ENCODE assay signal across 15 mouse cellular contexts in genomic region chr13:36242261-36242660, GRCm38 (mm10).
DNase-seq lines count a peak whose midpoint lies in the region; ATAC-seq lines count a peak whose summit lies in the region.
"Had no signal": no experiment of that assay in that cellular context is flagged by ENCODE, and none has a peak within 500 bp of the region (broad histone marks: within the 10 kb centered on the region; RNA-seq: fewer than 3 reads in every experiment).

No protein-coding gene starts in this region.

- peak; percentile 30 to 37 for DNase-seq in heart, adult 18-20 months
- DNase-seq in kidney, adult 9 months: peak; percentile 20
- DNase-seq in kidney, postnatal 4 days: no peak
- peak; percentile 74 for DNase-seq in adrenal gland, postnatal 10 days
- DNase-seq in lung, postnatal 10 days: peak; percentile 44
- DNase-seq in embryo, embryonic 9.5 days (ENCODE audit: extremely low spot score): no peak
- DNase-seq: cerebellum, adult 8-10 months; layer of hippocampus, adult 9-11 months; thymus, adult 18-20 months had no signal

- 0 out of 2 replicates have a peak, but pooled peaks cover 2% of the 10 kb centered on the region for H3K36me3 ChIP-seq in heart, embryonic 12.5 days
- peaks cover 1% of the 10 kb centered on the region; the same call in 1 of the 2 replicates for H3K36me3 ChIP-seq in liver, embryonic 12.5 days
- H3K36me3 ChIP-seq: hindbrain, embryonic 15.5 days; midbrain, embryonic 12.5 days had no signal

- peaks cover 18% of the 10 kb centered on the region for H3K4me1 ChIP-seq in heart, embryonic 12.5 days (replicated peaks)
- H3K4me1 ChIP-seq in liver, embryonic 12.5 days: no peaks in the 10 kb centered on the region
- H3K4me1 ChIP-seq: forebrain, embryonic 13.5 days; hindbrain, embryonic 15.5 days; midbrain, embryonic 12.5 days had no signal

- no peak for ATAC-seq in heart, embryonic 12.5 days (ENCODE audit: insufficient number of reproducible peaks, low FRiP score)
- ATAC-seq in liver, embryonic 12.5 days: no peak
- ATAC-seq: activated CD4-positive, CD25-positive, alpha-beta regulatory T cell, adult 4 months; forebrain, embryonic 13.5 days had no signal

- WGBS in heart, embryonic 12.5 days: 2% methylated on average over 1 of the region's 1 CpGs
- WGBS in liver, embryonic 12.5 days (ENCODE audit: insufficient replicate concordance): 28% methylated on average over 1 of the region's 1 CpGs

- no peak overlapping the region for H3K9ac ChIP-seq in heart, embryonic 12.5 days
- H3K9ac ChIP-seq in liver, embryonic 12.5 days: no peak overlapping the region
- H3K9ac ChIP-seq: forebrain, embryonic 13.5 days; hindbrain, embryonic 15.5 days; midbrain, embryonic 12.5 days had no signal

- no peak overlapping the region for H3K4me2 ChIP-seq in heart, embryonic 12.5 days
- H3K4me2 ChIP-seq in liver, embryonic 12.5 days: no peak overlapping the region
- H3K4me2 ChIP-seq: forebrain, embryonic 13.5 days; hindbrain, embryonic 15.5 days; midbrain, embryonic 12.5 days had no signal

- no peak overlapping the region for H3K27ac ChIP-seq in heart, embryonic 12.5 days (ENCODE audit: poor library complexity, severe bottlenecking)
- no peak overlapping the region for H3K27ac ChIP-seq in liver, embryonic 12.5 days
- H3K27ac ChIP-seq: forebrain, embryonic 13.5 days; hindbrain, embryonic 15.5 days; midbrain, embryonic 12.5 days had no signal

- H3K9me3 ChIP-seq in heart, embryonic 12.5 days (replicated peaks): no peaks in the 10 kb centered on the region
- no peaks in the 10 kb centered on the region for H3K9me3 ChIP-seq in liver, embryonic 12.5 days (replicated peaks)
- H3K9me3 ChIP-seq: forebrain, embryonic 13.5 days; hindbrain, embryonic 15.5 days; midbrain, embryonic 12.5 days had no signal

- no peaks in the 10 kb centered on the region for H3K27me3 ChIP-seq in heart, embryonic 12.5 days (replicated peaks)
- H3K27me3 ChIP-seq in liver, embryonic 12.5 days (replicated peaks): no peaks in the 10 kb centered on the region
- H3K27me3 ChIP-seq: forebrain, embryonic 13.5 days; hindbrain, embryonic 15.5 days; midbrain, embryonic 12.5 days had no signal

- H3K4me3 ChIP-seq in heart, embryonic 12.5 days: no peak overlapping the region
- H3K4me3 ChIP-seq in liver, embryonic 12.5 days: no peak overlapping the region
- H3K4me3 ChIP-seq: forebrain, embryonic 13.5 days; hindbrain, embryonic 15.5 days; midbrain, embryonic 12.5 days had no signal

Comparison
In these comparisons a context has a peak if more than half of its experiments do, and no peak if none do; other contexts are left out.
1. DNase-seq: peak in heart, adult 18-20 months (2 of 2), kidney, adult 9 months (single experiment), adrenal gland, postnatal 10 days (single experiment) and lung, postnatal 10 days (single experiment); none in kidney, postnatal 4 days (0 of 2) and embryo, embryonic 9.5 days (single experiment).